Mouse (Mus musculus) ES-E14 (cell line): ENCODE measurements at regions not wholly inside any gene's neighbourhood (a gene's known extent, or its start where the extent isn't known, plus 50 kb on each side); places are given as distances from the start of the nearest gene placed in this dataset.

Source experiments
- DNase-seq: peaks from one replicate; pipeline ENCODE4 v3.0.0-alpha.2; 2013; ENCODE audit warnings: low read depth, low spot score
- H3K27ac ChIP-seq: 2 replicates; pipeline ENCODE4 v1.5.1; 2012; ENCODE audit warnings: low read depth, mild to moderate bottlenecking, low read length, moderate library complexity, mixed read lengths; ENCODE audit not compliant: poor library complexity, insufficient read depth, severe bottlenecking
- H3K36me3 ChIP-seq: 2 replicates; pipeline ENCODE4 v1.6.1; 2012; ENCODE audit warnings: mild to moderate bottlenecking, low read length, moderate library complexity, mixed read lengths; ENCODE audit not compliant: control insufficient read depth, poor library complexity, insufficient read depth, severe bottlenecking
- H3K4me1 ChIP-seq, 2 experiments: fragments of 150-350 bp in 1 of 2; sonication (generic) in 1 of 2; 2 replicates each; pipeline ENCODE4 v1.6.1; 2012; ENCODE audit warnings: low read length in 2 of 2, mild to moderate bottlenecking in 1 of 2, mixed read lengths in 1 of 2; ENCODE audit not compliant: control insufficient read depth in 2 of 2, insufficient read depth in 2 of 2, poor library complexity in 1 of 2
- H3K4me3 ChIP-seq, 2 experiments: fragments of 150-350 bp in 1 of 2; sonication (generic) in 1 of 2; 2 replicates each; pipeline ENCODE4 v1.5.1; 2012; ENCODE audit warnings: low read length in 2 of 2, low read depth in 1 of 2, mild to moderate bottlenecking in 1 of 2, mixed read lengths in 1 of 2; ENCODE audit not compliant: insufficient read depth in 1 of 2, poor library complexity in 1 of 2, severe bottlenecking in 1 of 2
- H3K9ac ChIP-seq: 2 replicates; pipeline ENCODE4 v1.6.1; 2012; ENCODE audit warnings: low read depth, mild to moderate bottlenecking, low read length, mixed read lengths; ENCODE audit not compliant: poor library complexity, insufficient read depth, severe bottlenecking
- H3K9me3 ChIP-seq: fragments of 150-350 bp; sonication (generic); 2 replicates; pipeline ENCODE4 v1.6.1; 2012; ENCODE audit warnings: low read depth, mild to moderate bottlenecking, low read length; ENCODE audit not compliant: control insufficient read depth, insufficient read depth
- CHD2 ChIP-seq: IDR thresholded peaks from 2 replicates; pipeline ENCODE4 v1.6.1; 2014; ENCODE audit warnings: mild to moderate bottlenecking, low read depth, low read length, inconsistent platforms
- HCFC1 ChIP-seq: IDR thresholded peaks from 2 replicates; pipeline ENCODE4 v1.6.1; 2012; ENCODE audit warnings: low read length, inconsistent platforms, borderline replicate concordance; ENCODE audit not compliant: insufficient read depth
- MAFK ChIP-seq: IDR thresholded peaks from 2 replicates; pipeline ENCODE4 v1.6.1; 2014; ENCODE audit warnings: mild to moderate bottlenecking, low read depth, low read length, inconsistent platforms; ENCODE audit not compliant: insufficient read depth
- ZC3H11A ChIP-seq: IDR thresholded peaks from 2 replicates; pipeline ENCODE4 v1.6.1; 2012; ENCODE audit warnings: low read depth, mild to moderate bottlenecking, inconsistent platforms, low read length, borderline replicate concordance
- ZNF384 ChIP-seq: IDR thresholded peaks from 2 replicates; pipeline ENCODE4 v1.6.1; 2012; ENCODE audit warnings: low read depth, low read length, inconsistent platforms
- in situ Hi-C, 2 experiments: fragments of 600-800 bp; cut with MboI; formaldehyde crosslinking; loops; one replicate each; pipeline ENCODE4 v1.15.1; 2025; ENCODE audit warnings: low sequenced_read_pairs in 2 of 2, inconsistent platforms in 1 of 2; ENCODE audit not compliant: unreplicated experiment in 2 of 2

DNA sequence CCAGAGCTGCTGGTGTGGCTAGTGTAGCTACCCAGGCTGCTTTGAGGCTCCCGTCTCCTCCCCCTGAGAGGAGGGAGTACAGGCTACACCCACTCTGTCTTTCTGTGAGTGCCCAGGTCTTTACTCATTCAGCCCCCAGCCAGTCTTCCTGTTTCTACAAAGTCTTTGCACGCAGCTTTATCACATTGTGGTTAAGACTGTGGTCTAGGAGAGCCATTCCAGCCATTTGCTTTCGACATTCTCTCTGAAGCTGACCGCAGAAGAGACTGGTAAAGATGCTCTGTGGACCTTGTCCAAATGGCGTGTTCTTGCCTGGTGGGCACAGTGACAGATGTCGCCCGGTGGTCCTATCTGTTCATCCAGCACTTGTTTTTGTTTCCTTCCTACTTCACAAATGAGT, 62.0 kb downstream of the Tpra1 start:
- DNase-seq: no peak
- H3K9ac ChIP-seq: no peak overlapping the region
- no peak overlapping the region for H3K4me3 ChIP-seq
- TF ChIP-seq ZC3H11A (no peak), HCFC1 (no peak), MAFK (no peak), ZNF384 (no peak), CHD2 (no peak)
- peaks cover 7 to 11% of the 10 kb centered on the region in 2 experiments; a peak in 2 of 4 replicates for H3K4me1 ChIP-seq
- no peak overlapping the region for H3K27ac ChIP-seq
- no peaks in the 10 kb centered on the region for H3K36me3 ChIP-seq
- in situ Hi-C loops: no loop called here
- H3K9me3 ChIP-seq: no peaks in the 10 kb centered on the region

DNA sequence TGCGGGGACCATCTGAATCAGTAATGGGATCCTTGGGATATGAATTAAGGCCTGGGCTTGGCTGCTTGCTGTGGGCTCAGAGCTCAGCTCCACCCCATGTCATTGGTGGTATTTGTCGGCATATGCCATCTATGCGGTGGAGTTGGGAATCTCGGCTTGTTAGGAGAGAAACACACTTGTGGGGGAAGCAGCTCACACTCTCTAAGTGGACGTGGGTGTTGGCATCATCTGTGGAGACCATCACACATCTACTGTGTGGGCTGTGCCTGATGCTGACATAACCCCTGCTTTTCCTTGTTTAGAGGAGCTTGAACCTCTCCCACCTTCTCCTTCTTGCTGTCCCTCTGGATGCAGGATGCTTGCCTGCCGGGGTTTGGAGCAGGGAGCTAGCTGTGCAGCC, 62.9 kb downstream of the Tpra1 start:
- no peak overlapping the region for H3K27ac ChIP-seq
- no peak for TF ChIP-seq MAFK
- TF ChIP-seq CHD2: no peak
- no peak for TF ChIP-seq ZC3H11A
- no peaks in the 10 kb centered on the region for H3K36me3 ChIP-seq
- H3K4me3 ChIP-seq: no peak overlapping the region
- H3K4me1 ChIP-seq: peaks cover 5 to 8% of the 10 kb centered on the region in 2 experiments; a peak in 2 of 4 replicates
- H3K9ac ChIP-seq: no peak overlapping the region
- no peaks in the 10 kb centered on the region for H3K9me3 ChIP-seq
- DNase-seq: no peak
- in situ Hi-C loops: no loop called here

DNA sequence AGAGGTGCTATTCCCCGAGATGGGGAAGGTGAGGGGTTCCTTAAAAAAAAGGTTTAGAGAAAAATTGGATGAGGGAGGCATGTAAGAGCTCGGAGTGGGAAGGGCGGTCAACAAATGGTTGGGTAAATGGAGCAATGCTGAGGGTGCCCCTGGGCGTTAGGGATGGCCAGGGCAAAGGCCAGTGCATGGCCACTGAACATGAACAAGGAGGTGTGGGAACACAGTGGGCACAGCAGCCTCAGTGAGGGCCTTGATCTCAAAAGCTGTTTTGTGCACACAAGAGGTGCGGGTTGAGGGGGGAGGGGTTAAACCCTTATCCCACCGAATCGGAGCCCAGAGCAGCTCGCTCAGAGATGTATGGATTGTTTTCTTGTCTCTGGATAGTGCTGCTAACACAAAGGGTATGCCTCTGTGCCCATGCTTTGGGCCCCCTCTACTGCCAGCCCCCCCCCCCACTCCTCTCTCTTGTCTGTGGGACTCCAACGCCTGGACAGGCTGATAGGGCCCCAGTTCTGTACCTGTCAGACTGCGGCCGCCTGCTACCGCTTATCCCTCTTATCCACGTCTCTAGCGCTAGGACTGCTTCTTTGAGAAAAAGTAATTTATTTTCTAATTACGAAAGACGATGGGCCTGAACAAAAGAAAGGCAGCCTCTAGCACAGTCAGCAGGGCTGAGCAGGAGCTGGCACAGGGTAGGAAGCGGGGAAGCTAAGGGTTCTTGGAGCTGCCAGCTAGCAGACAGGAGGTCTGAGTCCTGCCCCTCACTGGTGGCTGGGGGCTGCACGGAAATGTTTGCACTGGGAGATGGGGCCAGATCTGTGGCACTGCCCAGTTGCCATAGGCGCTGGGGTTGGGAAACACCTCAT, 63.5 kb downstream of the Tpra1 start:
- in situ Hi-C loops: no loop called here
- Histone ChIP-seq H3K9ac (no peak overlapping the region), H3K4me3 (no peak overlapping the region), H3K9me3 (no peaks in the 10 kb centered on the region), H3K36me3 (no peaks in the 10 kb centered on the region), H3K4me1 (peaks cover 0 to 7% of the 10 kb centered on the region in 2 experiments; a peak in 1 of 4 replicates), H3K27ac (no peak overlapping the region)
- no peak for DNase-seq
- TF ChIP-seq HCFC1 (no peak), CHD2 (no peak), ZC3H11A (no peak), MAFK (no peak), ZNF384 (no peak)

GRCm38 (mm10) chr6:88966501-88966900, 64.5 kb downstream of the Tpra1 start:
- H3K36me3 ChIP-seq: no peaks in the 10 kb centered on the region
- no peak overlapping the region for H3K27ac ChIP-seq
- H3K9me3 ChIP-seq: no peaks in the 10 kb centered on the region
- no peak overlapping the region for H3K9ac ChIP-seq
- DNase-seq: no peak
- H3K4me3 ChIP-seq: no peak overlapping the region
- no peak for TF ChIP-seq ZC3H11A
- TF ChIP-seq ZNF384: no peak
- no peak for TF ChIP-seq HCFC1
- no peak for TF ChIP-seq CHD2
- no peak for TF ChIP-seq MAFK
- peaks cover 0 to 7% of the 10 kb centered on the region in 2 experiments; a peak in 1 of 4 replicates for H3K4me1 ChIP-seq
- in situ Hi-C loops: no loop called here

- no peak for DNase-seq
- Histone ChIP-seq H3K4me3 (no peak overlapping the region), H3K4me1 (peaks cover 0 to 5% of the 10 kb centered on the region in 2 experiments; a peak in 1 of 4 replicates), H3K27ac (no peak overlapping the region), H3K9ac (no peak overlapping the region), H3K9me3 (no peaks in the 10 kb centered on the region), H3K36me3 (no peaks in the 10 kb centered on the region)
- no peak for TF ChIP-seq ZC3H11A
- no peak for TF ChIP-seq ZNF384
- no peak for TF ChIP-seq CHD2
- no peak for TF ChIP-seq HCFC1
- no peak for TF ChIP-seq MAFK
- in situ Hi-C loops: no loop called here
Measured at GRCm38 (mm10) chr6:88968842-88969241, 66.8 kb downstream of the Tpra1 start.
